Mouse (Mus musculus): ENCODE data around the gene Ncapd3.

DNA sequence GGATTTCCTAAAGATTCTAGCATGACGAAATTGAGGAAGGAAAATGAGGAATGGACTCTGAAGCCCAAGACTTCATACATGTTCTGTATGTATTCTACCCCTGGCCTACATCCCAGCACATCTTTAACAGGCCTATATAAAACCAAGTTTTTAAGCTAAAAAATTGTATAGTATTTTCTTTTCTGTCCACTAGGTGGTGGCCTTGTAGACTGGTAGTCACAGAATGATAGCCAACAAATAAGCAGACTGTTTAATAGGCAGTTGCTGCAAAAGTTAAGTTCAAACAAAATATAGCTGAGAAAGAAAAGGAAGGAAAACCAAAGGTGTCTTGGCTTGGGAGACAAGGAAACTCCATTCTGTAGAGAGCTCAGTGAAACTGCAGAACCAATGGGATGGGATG is 44.7 kb downstream of the Ncapd3 start:
- TF ChIP-seq CTCF (IDR thresholded peaks at IDR 0.05; ENCODE audit: borderline replicate concordance, extremely low read depth, insufficient read depth, insufficient read length) (no peak), POLR2A (IDR thresholded peaks at IDR 0.05; ENCODE audit: borderline replicate concordance, extremely low read depth, insufficient read depth, insufficient read length, poor library complexity, severe bottlenecking) (no peak)

Measured in brain, embryonic 14.5 days (tissue).